Mouse (Mus musculus) urinary bladder, postnatal 14 days (tissue): ENCODE measurements around the gene Cuedc1.
A peak's percentile ranks its signal among the peaks of the same experiment; 100 is the strongest.

Experiments used
- DNase-seq: peaks from one replicate; pipeline ENCODE4 v3.0.0; 2021; ENCODE audit warnings: low spot score

The Cuedc1 gene

DNA sequence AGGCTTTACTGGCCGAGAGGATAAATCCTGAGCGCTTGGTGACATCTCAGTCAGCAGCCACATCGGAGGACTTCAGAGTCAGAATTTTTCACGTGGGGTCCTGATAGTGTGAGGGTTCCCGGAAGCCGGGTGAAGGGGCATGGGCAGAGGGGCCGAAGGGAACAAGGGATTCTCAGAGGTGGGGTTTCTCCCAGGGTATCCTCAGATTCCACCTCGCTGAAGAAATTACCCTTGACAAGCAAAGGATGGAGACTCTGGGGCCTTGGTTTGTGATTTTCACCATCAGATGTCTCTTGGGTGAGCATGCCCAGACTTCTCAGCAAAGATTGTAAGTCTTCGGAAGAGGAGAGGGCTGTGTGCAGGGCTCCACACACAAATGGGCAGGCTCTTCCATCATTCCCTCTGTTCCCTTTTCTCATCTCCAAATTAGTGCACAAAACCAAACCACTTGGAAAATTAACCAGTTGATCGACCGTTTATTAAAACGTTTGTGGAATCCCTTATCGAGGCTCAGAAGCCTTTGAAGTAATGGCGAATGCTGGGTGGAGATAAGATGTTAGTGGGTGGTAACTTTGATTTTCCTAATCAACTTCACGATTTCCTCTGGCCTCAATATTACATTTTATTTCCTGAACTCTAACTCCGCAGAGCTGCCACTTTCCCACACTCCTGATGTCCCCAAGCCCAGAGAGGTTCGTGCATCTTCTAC is at the start of gene Cuedc1:
Gene Cuedc1 (plus strand): TSS at position 38 of the 709 bp plus-strand sequence.
- no peak for DNase-seq

DNA sequence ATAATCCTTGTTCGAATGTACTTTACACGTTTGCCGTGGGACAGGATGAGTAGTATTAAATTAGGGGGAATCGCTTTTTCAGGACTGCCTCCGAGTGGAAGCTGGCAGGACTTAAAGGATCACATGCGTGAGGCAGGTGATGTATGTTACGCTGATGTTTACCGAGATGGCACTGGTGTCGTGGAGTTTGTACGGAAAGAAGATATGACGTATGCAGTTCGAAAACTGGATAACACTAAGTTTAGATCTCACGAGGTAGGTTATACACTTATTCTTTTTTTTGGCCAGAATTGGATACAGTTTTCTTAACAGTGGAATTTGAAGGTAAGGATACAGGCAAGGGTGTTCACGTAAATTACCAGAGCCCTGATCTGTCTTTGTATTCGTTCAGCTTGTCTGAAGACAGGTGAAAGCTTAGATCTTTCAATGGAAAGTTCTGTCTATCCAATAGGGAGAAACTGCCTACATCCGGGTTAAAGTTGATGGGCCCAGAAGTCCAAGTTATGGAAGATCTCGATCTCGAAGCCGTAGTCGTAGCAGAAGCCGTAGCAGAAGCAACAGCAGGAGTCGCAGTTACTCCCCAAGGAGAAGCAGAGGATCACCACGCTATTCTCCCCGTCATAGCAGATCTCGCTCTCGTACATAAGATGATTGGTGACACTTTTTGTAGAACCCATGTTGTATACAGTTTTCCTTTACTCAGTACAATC is 48.7 kb upstream of the Cuedc1 start:
- no peak for DNase-seq

GRCm38 (mm10) chr11:88049732-88050131 is 48.1 kb upstream of the Cuedc1 start:
- no peak for DNase-seq

GRCm38 (mm10) chr11:88052638-88053037 is 45.2 kb upstream of the Cuedc1 start:
- no peak for DNase-seq

- peak; percentile 16 for DNase-seq
Measured at GRCm38 (mm10) chr11:88053821-88054220, 44.0 kb upstream of the Cuedc1 start.

GRCm38 (mm10) chr11:88054589-88054988 is 43.3 kb upstream of the Cuedc1 start:
- DNase-seq, result peak; percentile 54

- no peak for DNase-seq
Measured at GRCm38 (mm10) chr11:88055777-88056176, 42.1 kb upstream of the Cuedc1 start.

GRCm38 (mm10) chr11:88057788-88058187 is 40.1 kb upstream of the Cuedc1 start:
- DNase-seq, result no peak

DNA sequence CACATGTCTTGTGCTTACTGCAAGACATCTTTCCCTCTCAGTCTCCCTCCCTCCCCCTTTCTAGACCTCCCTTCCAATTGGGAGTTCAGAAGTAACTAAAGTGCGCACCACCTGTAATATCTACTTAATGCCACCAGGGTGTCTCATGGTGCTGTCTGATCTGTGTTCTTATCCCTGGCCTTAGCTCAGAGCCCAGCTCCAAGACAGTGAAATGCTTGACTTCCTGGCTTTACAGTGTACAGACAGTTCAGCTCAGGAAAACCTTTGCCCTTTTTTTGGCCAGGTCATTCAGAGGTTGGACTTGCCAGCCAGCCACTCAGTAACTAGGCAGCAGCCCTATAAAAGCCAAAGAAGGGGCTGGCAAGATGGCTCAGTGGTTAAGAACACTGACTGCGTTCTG is 38.7 kb upstream of the Cuedc1 start:
- DNase-seq, result peak; percentile 34

DNA sequence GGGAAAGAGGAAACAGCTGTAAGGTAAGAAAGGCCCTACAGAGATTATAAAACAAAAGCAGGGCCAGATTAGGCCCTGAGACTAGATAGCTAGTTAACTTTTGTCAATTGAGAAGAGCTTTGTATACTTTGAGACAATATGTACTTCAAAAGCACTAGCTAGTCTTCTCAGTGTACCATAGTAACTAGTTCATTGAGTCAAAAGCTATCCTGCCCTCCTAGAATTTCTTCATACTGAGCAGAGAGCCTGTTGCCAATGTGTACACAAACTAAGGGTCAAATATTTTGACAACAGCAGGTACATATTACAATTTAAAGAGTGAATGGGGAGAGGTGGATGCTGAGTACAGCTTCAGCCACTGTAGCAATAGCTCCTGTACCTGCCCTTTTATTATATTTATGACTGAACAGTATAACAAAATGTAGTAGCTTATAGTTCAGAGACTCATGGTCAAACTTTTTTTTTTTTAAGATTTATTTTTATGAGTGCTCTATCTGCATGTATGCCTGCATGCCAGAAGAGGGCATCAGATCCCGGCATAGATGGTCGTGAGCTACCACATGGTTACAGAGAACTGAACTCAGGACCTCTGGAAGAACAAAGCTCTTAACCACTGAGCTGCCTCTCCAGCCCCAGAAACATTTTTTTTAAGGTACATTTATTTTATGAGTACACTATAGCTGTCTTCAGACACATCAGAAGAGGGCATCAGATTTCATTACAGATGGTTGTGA is 35.8 kb upstream of the Cuedc1 start:
- DNase-seq, result no peak

DNA sequence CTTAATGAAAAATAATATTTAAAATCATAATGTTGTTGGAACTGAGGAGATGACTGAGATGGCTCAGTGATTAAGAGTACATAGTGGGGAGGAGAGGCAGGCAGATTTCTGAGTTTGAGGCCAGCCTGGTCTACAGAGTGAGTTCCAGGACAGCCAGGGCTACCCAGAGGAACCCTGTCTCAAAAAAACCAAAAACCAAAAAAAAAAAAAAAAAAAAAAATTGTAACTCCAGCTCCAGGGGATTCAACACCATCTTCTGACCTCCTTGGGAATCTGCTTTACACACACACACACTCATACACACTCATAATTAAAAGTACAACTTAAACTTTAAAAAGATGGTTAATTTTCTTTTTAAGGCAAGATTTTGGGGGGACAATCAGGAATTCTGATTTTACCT is 32.1 kb upstream of the Cuedc1 start:
- no peak for DNase-seq

DNA sequence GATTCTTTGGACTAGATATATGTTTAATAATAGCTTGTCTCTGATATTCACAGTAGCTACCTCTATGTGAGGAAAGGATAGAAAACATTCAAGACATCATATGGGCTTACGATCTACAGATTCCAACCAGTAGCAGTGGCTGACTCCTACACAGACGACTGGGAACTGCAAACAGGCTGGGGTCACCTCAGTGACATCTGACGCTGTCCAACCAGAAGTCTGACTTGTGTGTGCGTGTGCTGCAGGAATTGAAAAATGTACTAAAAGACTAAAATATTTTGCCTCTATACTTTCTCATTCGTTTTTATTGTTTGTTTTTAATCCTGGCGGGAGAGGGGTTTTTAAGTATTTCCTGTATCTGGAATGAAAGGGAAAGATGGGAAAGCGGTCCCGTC is 30.7 kb upstream of the Cuedc1 start:
- no peak for DNase-seq

- peak; percentile 77 for DNase-seq
Measured at GRCm38 (mm10) chr11:88067586-88068410, 30.1 kb upstream of the Cuedc1 start, which contains the start of gene Vezf1. Gene Vezf1 (plus strand): TSS chr11:88068279.

DNA sequence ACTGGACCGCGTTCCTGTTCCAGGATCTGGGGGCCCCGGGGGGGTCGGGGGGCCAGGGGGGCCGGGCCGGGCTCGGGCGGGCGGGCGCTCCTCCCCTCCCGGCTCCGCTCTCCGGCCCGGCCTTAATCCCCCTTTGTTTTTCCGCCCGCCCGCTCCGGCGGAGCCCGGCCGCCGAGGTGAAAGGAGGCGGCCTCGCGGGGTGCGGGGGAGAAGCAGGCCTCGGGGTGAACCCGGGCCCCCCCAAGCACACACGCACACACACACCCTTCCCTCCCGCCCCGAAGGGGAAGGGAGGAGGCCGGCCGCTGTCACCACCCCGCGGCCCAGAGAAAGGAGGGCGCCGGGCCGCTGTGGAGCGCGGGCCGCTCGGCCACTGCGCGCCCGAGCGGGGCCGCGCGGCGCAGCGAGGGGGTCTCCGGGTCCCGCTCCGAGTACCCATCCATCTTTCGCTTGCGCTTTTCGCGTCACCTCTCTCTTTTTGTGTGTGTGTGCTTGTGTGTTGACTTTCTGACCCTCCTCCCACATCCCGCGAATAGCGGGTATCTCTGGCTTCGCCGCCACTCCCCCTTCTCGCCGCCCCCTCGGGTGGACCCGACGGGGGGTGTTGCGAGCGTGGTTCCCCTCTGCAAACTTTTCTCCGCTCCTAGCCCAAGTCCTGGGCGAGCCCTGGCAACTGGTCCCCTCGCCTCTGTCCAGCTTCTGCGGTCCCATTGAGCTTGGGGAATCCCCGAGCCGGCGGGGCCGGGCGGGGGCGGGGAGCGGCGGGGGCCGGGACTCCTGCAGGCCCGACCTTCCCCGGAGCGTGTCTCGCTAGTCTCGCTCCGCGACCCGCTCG is 29.2 kb upstream of the Cuedc1 start:
- peak; percentile 72 for DNase-seq

- DNase-seq, result no peak
Measured at GRCm38 (mm10) chr11:88069246-88069570, 28.6 kb upstream of the Cuedc1 start.

DNA sequence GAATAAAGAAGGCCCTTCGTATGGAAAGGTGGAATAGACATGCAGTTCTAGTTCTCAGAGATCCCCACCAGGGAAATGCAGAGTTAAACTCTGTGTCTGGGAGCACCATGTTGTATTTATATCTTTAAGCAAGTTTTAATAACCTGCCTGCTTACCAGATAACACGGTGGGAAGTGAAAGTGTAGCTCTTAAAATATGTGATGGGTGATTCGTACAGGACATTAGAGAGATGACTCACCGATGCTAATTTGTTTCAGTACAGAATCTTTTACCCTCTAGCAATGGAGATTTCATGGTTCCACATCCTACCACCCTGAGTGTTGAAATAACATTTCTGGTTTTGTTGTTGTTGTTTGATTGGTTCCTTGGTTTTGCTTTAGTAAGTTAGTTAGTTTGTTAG is 27.5 kb upstream of the Cuedc1 start:
- DNase-seq, result no peak

GRCm38 (mm10) chr11:88071113-88071512 is 26.7 kb upstream of the Cuedc1 start:
- DNase-seq, result no peak

- DNase-seq, result no peak
Measured at GRCm38 (mm10) chr11:88073343-88073875, 24.4 kb upstream of the Cuedc1 start.

GRCm38 (mm10) chr11:88075701-88076100 is 22.2 kb upstream of the Cuedc1 start:
- no peak for DNase-seq

DNA sequence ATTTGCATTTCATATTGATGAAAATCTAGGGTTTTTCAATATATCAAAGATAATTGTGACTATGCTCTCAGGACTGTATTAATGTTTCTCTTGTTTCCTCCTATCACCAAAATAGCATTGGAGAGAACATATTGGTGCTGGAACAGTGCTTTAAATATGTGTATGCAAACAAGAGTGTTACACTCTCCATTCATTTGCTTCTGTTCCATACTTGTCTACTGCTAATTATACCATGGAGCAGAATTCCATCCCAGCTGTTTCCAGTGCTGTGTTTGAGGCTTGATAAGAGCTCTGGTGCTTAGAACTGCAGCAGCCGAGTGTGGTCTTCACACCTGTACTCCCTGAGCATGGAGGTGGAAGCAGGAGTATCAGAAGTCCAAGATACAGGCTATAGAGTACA is 21.5 kb upstream of the Cuedc1 start:
- DNase-seq, result no peak

DNA sequence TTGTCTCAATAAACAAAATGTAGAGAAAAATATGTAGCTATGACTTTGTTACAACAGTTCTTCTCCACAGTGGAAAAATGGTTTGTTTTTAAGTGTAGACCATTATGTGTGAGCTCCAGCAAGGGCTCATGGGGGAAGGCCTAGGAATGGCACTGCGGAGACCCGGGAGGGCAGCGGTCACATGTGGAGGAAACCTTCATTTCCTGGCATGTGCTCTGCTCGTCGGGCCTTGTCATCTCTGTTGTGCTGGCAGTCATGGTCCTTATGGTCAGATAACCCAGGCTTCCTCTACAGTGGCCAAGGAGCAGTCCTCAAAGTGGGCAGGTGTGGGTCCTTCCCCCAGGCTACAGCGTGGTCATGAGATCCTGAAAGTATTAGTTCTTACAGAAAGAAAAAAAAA is 14.2 kb upstream of the Cuedc1 start:
- DNase-seq, result no peak
